Mouse (Mus musculus) gastrocnemius, adult 2 months (tissue): ENCODE results near the gene Hpse2. TPM values are rescaled to one million over a fixed set of nuclear protein-coding genes. Genes with fewer than 3 reads are reported as not detected.
"Not testable (repeated sequence)": the region's sequence is repeated elsewhere in the genome, so short reads cannot be mapped to it uniquely, and the experiment has no call there.

Experiments
- DNase-seq: peaks from one replicate; pipeline ENCODE4 v3.0.0; 2022
- H3K27ac ChIP-seq: fragments of 200-600 bp; 2 replicates; pipeline ENCODE4 v1.8.1; 2022; ENCODE audit warnings: mild to moderate bottlenecking
- H3K4me3 ChIP-seq: fragments of 200-600 bp; 2 replicates; pipeline ENCODE4 v1.8.1; 2022; ENCODE audit warnings: mild to moderate bottlenecking, moderate library complexity
- CTCF ChIP-seq: fragments of 200-600 bp; IDR thresholded peaks from 2 replicates; pipeline ENCODE4 v1.8.1; 2022; ENCODE audit warnings: antibody characterized with exemption, mild to moderate bottlenecking, moderate library complexity
- intact Hi-C: fragments of 180-260 bp; cut with DNase I; formaldehyde crosslinking; loops from one replicate; pipeline ENCODE4 v1.15.1; 2025
- total RNA-seq, 2 experiments: library from RNA; stranded (reverse); gene quantifications; 2 replicates each; pipeline ENCODE4 v1.2.3; 2021

Hpse2 gene
- total RNA-seq, 2 experiments from 2014 or later: not detected

GRCm38 (mm10) chr19:43384346-43384977 lies 3.7 kb downstream of the Hpse2 start:
- peak overlapping the region; percentile 31 for H3K4me3 ChIP-seq
- TF ChIP-seq CTCF: no peak
- intact Hi-C loops: no loop called here
- DNase-seq: no peak
- H3K27ac ChIP-seq: no peak overlapping the region

GRCm38 (mm10) chr19:43358830-43359229 lies 29.3 kb downstream of the Hpse2 start:
- H3K27ac ChIP-seq: no peak overlapping the region
- TF ChIP-seq CTCF: no peak
- intact Hi-C loops: no loop called here
- DNase-seq: no peak
- H3K4me3 ChIP-seq: no peak overlapping the region

GRCm38 (mm10) chr19:43311125-43311524 lies 77.0 kb downstream of the Hpse2 start:
- intact Hi-C loops: loop anchor here (5.0 kb wide), 1 partner anchor 514 kb away; no protein-coding TSS in a partner anchor
- Histone ChIP-seq H3K4me3 (no peak overlapping the region), H3K27ac (no peak overlapping the region)
- DNase-seq: peak; percentile 16
- peak; percentile 53 for TF ChIP-seq CTCF

GRCm38 (mm10) chr19:43306756-43307155 lies 81.4 kb downstream of the Hpse2 start:
- peak; percentile 11; the same call in 1 of the 2 replicates for TF ChIP-seq CTCF
- no peak overlapping the region for H3K27ac ChIP-seq
- intact Hi-C loops: no loop called here
- H3K4me3 ChIP-seq: no peak overlapping the region
- DNase-seq: no peak

GRCm38 (mm10) chr19:43281336-43281735 lies 106.8 kb downstream of the Hpse2 start:
- H3K4me3 ChIP-seq, DNase-seq, H3K27ac ChIP-seq, intact Hi-C loops: not testable (repeated sequence)

- Histone ChIP-seq H3K4me3 (no peak overlapping the region), H3K27ac (no peak overlapping the region)
- no peak for DNase-seq
- no peak for TF ChIP-seq CTCF
- intact Hi-C loops: no loop called here
These were observed 144.2 kb downstream of the Hpse2 start for GRCm38 (mm10) chr19:43243993-43244392.

GRCm38 (mm10) chr19:43231711-43232110 lies 156.4 kb downstream of the Hpse2 start:
- TF ChIP-seq CTCF: no peak
- Histone ChIP-seq H3K4me3 (no peak overlapping the region), H3K27ac (no peak overlapping the region)
- DNase-seq: no peak
- intact Hi-C loops: no loop called here

GRCm38 (mm10) chr19:43193562-43193961 lies 194.6 kb downstream of the Hpse2 start:
- Histone ChIP-seq H3K27ac (no peak overlapping the region), H3K4me3 (no peak overlapping the region)
- TF ChIP-seq CTCF: no peak
- no peak for DNase-seq
- intact Hi-C loops: no loop called here

GRCm38 (mm10) chr19:43175437-43175965 lies 212.7 kb downstream of the Hpse2 start:
- intact Hi-C loops: no loop called here
- DNase-seq: no peak
- H3K27ac ChIP-seq: no peak overlapping the region
- TF ChIP-seq CTCF: no peak
- no peak overlapping the region for H3K4me3 ChIP-seq

GRCm38 (mm10) chr19:43174812-43175211 lies 213.3 kb downstream of the Hpse2 start:
- H3K27ac ChIP-seq: no peak overlapping the region
- no peak for DNase-seq
- no peak for TF ChIP-seq CTCF
- intact Hi-C loops: no loop called here
- no peak overlapping the region for H3K4me3 ChIP-seq

- Histone ChIP-seq H3K27ac (no peak overlapping the region), H3K4me3 (peak overlapping the region; percentile 21; the same call in 1 of the 2 replicates)
- intact Hi-C loops: no loop called here
- DNase-seq: no peak
- TF ChIP-seq CTCF: no peak
These were observed 232.1 kb downstream of the Hpse2 start for GRCm38 (mm10) chr19:43156085-43156484.

- TF ChIP-seq CTCF: no peak
- no peak for DNase-seq
- no peak overlapping the region for H3K4me3 ChIP-seq
- intact Hi-C loops: no loop called here
- H3K27ac ChIP-seq: no peak overlapping the region
These were observed 232.6 kb downstream of the Hpse2 start for GRCm38 (mm10) chr19:43155582-43155981.

GRCm38 (mm10) chr19:43147901-43148300 lies 240.3 kb downstream of the Hpse2 start:
- Histone ChIP-seq H3K27ac (no peak overlapping the region), H3K4me3 (no peak overlapping the region)
- DNase-seq: no peak
- TF ChIP-seq CTCF: no peak
- intact Hi-C loops: no loop called here

- no peak overlapping the region for H3K27ac ChIP-seq
- TF ChIP-seq CTCF: no peak
- DNase-seq: no peak
- no peak overlapping the region for H3K4me3 ChIP-seq
- intact Hi-C loops: no loop called here
These were observed 241.3 kb downstream of the Hpse2 start for GRCm38 (mm10) chr19:43146820-43147219.
